Mouse (Mus musculus) embryonic facial prominence, embryonic 13.5 days (tissue): Measurements from ENCODE around the gene Olfr801. TPM values are rescaled to one million over a fixed set of nuclear protein-coding genes. Genes with fewer than 3 reads are reported as not detected.

Experiments
- polyA plus RNA-seq: library from polyadenylated mRNA; unstranded; fragments of >200 nt; fragmentation: Nextera tagmentation; extraction: Ambion mirVana; gene quantifications from 2 replicates; pipeline ENCODE4 v1.2.1, GENCODE M21; 2015

Olfr801 gene
- polyA plus RNA-seq, 1 experiment from 2014 or later, result not detected

Other genes starting within 250 kb of the Olfr801 start
- gene Olfr786, start 246.6 kb downstream of the Olfr801 start, polyA plus RNA-seq, result not detected in 2 replicates
- gene Olfr787, start 212.0 kb downstream of the Olfr801 start, polyA plus RNA-seq, result not detected in 2 replicates
- not detected in 2 replicates for gene Olfr788, start 202.9 kb downstream of the Olfr801 start, polyA plus RNA-seq
- not detected in 2 replicates for gene Olfr789, start 189.1 kb downstream of the Olfr801 start, polyA plus RNA-seq
- gene Olfr790, start 175.4 kb downstream of the Olfr801 start, polyA plus RNA-seq, result not detected in 2 replicates
- gene Olfr791, start 152.1 kb downstream of the Olfr801 start, polyA plus RNA-seq, result not detected in 2 replicates
- gene Olfr792, start 134.7 kb downstream of the Olfr801 start, polyA plus RNA-seq, result not detected in 2 replicates
- gene Olfr794, start 106.2 kb downstream of the Olfr801 start, polyA plus RNA-seq, result not detected in 2 replicates
- gene Olfr796, start 61.3 kb downstream of the Olfr801 start, polyA plus RNA-seq, result not detected in 2 replicates
- not detected in 2 replicates for gene Olfr798, start 45.9 kb downstream of the Olfr801 start, polyA plus RNA-seq
- gene Olfr799, start 36.4 kb downstream of the Olfr801 start, polyA plus RNA-seq, result not detected in 2 replicates
- gene Olfr800, start 16.2 kb downstream of the Olfr801 start, polyA plus RNA-seq, result not detected in 2 replicates
- gene Olfr802, start 14.3 kb upstream of the Olfr801 start, polyA plus RNA-seq, result not detected in 2 replicates
- gene Olfr803, start 20.4 kb upstream of the Olfr801 start, polyA plus RNA-seq, result not detected in 2 replicates
- gene Olfr804, start 29.3 kb upstream of the Olfr801 start, polyA plus RNA-seq, result not detected in 2 replicates
- gene Olfr805, start 55.5 kb upstream of the Olfr801 start, polyA plus RNA-seq, result not detected in 2 replicates
- not detected in 2 replicates for gene Olfr806, start 68.1 kb upstream of the Olfr801 start, polyA plus RNA-seq
- not detected in 2 replicates for gene Olfr807, start 83.9 kb upstream of the Olfr801 start, polyA plus RNA-seq
- not detected in 2 replicates for gene Olfr808, start 91.6 kb upstream of the Olfr801 start, polyA plus RNA-seq
- gene Olfr809, start 100.8 kb upstream of the Olfr801 start, polyA plus RNA-seq, result not detected in 2 replicates
- 0.06 TPM in 1 of 2 replicates, not detected in the other for gene Olfr810, start 121.1 kb upstream of the Olfr801 start, polyA plus RNA-seq
- gene Olfr811, start 130.5 kb upstream of the Olfr801 start, polyA plus RNA-seq, result not detected in 2 replicates
- gene Olfr812, start 172.2 kb upstream of the Olfr801 start, polyA plus RNA-seq, result not detected in 2 replicates
- 0.18 TPM in 1 of 2 replicates, not detected in the other for gene Olfr813, start 181.5 kb upstream of the Olfr801 start, polyA plus RNA-seq
- gene Olfr814, start 206.0 kb upstream of the Olfr801 start, polyA plus RNA-seq, result not detected in 2 replicates
- not detected in 2 replicates for gene Olfr815, start 232.0 kb upstream of the Olfr801 start, polyA plus RNA-seq
- gene Olfr816, start 241.7 kb upstream of the Olfr801 start, polyA plus RNA-seq, result not detected in 2 replicates